Mouse (Mus musculus): ENCODE measurements around the gene Kcnq4. TPM values are rescaled to one million over a fixed set of nuclear protein-coding genes. Genes with fewer than 3 reads are reported as not detected.

Kcnq4 gene
- polyA plus RNA-seq, 1 experiment = 2.0 TPM

DNA sequence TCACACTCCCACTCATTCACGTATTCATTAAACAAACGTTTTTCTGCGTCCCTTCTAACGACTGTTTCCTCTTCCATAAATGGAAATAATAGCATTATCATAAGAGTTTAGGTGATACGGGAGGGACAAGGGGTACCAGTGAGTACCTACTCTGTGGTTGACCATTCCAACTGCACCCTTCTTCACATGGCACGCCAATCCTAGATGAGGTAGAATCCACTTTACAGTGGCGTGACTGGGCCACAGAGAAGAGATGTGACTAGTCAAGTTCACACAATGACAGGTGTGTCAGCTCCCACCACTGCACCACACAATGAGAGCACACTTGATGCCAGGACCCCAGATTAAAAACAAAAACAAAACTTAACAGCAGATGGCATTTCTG, 98.2 kb downstream of the Kcnq4 start:
- DNase-seq = no peak
- Histone ChIP-seq H3K27me3 (ENCODE audit: control insufficient read depth, insufficient read depth, low read length) (peaks cover 3% of the 10 kb centered on the region), H3K4me3 (ENCODE audit: control insufficient read depth, insufficient read depth, low read length) (no peak overlapping the region), H3K36me3 (ENCODE audit: control insufficient read depth, insufficient read depth, low read length) (no peaks in the 10 kb centered on the region), H3K4me1 (replicated peaks; ENCODE audit: control insufficient read depth, insufficient read depth, low read length) (no peaks in the 10 kb centered on the region), H3K27ac (ENCODE audit: control insufficient read depth, insufficient read depth, low read length) (no peak overlapping the region)
- TF ChIP-seq POLR2A (IDR thresholded peaks at IDR 0.05; ENCODE audit: control insufficient read depth, extremely low read depth, insufficient read depth, low read length, poor library complexity) (no peak), CTCF (IDR thresholded peaks at IDR 0.05; ENCODE audit: borderline replicate concordance, control insufficient read depth, extremely low read depth, insufficient read depth, low read length, poor library complexity) (no peak)
- WGBS = 33% methylated on average over 7 of the region's 7 CpGs

DNA sequence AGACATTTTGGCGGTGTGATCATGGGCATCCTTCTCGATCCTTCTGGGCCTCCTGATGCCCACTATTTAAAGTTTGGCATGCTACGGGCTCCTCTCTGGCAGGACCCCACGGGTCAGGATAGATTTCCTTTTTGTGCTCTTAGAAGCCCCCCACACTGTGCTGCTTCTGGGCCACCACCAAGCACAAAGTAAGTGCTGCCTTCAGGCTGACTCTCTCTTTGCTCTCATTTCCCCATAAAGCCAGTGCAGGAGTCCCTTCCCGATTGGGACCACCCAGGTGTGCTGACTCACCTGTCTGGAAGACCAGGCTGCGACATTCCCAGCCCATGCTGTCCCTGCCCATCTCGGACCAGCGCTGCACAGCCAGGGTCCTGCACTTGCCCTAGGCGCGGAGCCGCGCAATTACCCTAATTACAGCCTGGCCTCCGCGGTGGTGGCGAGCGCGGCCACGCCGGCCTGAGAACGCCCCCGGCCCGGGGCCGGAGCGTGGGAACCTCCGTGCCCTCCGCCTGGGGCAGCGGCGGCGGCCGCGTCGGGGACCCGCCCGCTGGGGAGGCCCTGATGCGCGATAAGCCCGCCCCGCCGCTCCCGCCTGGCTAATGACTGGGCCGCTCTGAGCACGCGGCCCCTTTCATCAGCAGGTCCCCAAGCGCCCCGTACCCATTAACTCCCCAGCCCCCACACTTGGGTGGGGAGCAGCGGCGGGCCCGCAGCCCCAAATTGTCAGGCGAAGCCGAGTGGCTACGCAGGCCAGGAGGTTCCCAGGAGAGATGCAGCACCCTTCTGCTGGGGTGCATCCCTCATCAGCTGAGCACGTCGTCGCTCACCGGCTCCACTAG, 98.8 kb downstream of the Kcnq4 start:
- TF ChIP-seq CTCF (IDR thresholded peaks at IDR 0.05; ENCODE audit: borderline replicate concordance, control insufficient read depth, extremely low read depth, insufficient read depth, low read length, poor library complexity) = no peak
- no peak for TF ChIP-seq POLR2A (IDR thresholded peaks at IDR 0.05; ENCODE audit: control insufficient read depth, extremely low read depth, insufficient read depth, low read length, poor library complexity)
- WGBS = 10% methylated on average over 53 of the region's 55 CpGs
- Histone ChIP-seq H3K4me3 (ENCODE audit: control insufficient read depth, insufficient read depth, low read length) (no peak overlapping the region), H3K36me3 (ENCODE audit: control insufficient read depth, insufficient read depth, low read length) (no peaks in the 10 kb centered on the region), H3K27ac (ENCODE audit: control insufficient read depth, insufficient read depth, low read length) (no peak overlapping the region), H3K4me1 (replicated peaks; ENCODE audit: control insufficient read depth, insufficient read depth, low read length) (no peaks in the 10 kb centered on the region), H3K27me3 (ENCODE audit: control insufficient read depth, insufficient read depth, low read length) (peaks cover 3% of the 10 kb centered on the region)
- no peak for DNase-seq

Other genes with a start within 250 kb of the Kcnq4 start
- 0.24 and 0.35 TPM in 2 replicates for gene Slfnl1, start 216.4 kb downstream of the Kcnq4 start, polyA plus RNA-seq (2012; rRNA removed)
- gene Ctps, start 178.3 kb downstream of the Kcnq4 start, polyA plus RNA-seq (2012; rRNA removed) = 13.8 and 14.7 TPM in 2 replicates
- not detected in 2 replicates for gene Gm8439, start 159.9 kb downstream of the Kcnq4 start, polyA plus RNA-seq (2012; rRNA removed)
- gene Cited4, start 82.0 kb downstream of the Kcnq4 start, polyA plus RNA-seq (2012; rRNA removed) = 6.5 and 9.2 TPM in 2 replicates
- 317 and 354 TPM in 2 replicates for gene Nfyc, start 83.0 kb upstream of the Kcnq4 start, polyA plus RNA-seq (2012; rRNA removed)
- gene Rims3, start 106.2 kb upstream of the Kcnq4 start, polyA plus RNA-seq (2012; rRNA removed) = 3.7 and 4.1 TPM in 2 replicates
- 10.9 and 11.7 TPM in 2 replicates for gene Exo5, start 176.4 kb upstream of the Kcnq4 start, polyA plus RNA-seq (2012; rRNA removed)
- gene Zfp69, start 203.1 kb upstream of the Kcnq4 start, polyA plus RNA-seq (2012; rRNA removed) = 3.2 and 3.4 TPM in 2 replicates

All from thymus, adult 2 months (tissue).